Mouse (Mus musculus) ES-E14 (cell line): ENCODE results near the gene Rpp14. TPM values are rescaled to one million over a fixed set of nuclear protein-coding genes. Genes with fewer than 3 reads are reported as not detected.

Experiments
- DNase-seq: peaks from one replicate; pipeline ENCODE4 v3.0.0-alpha.2; 2013; ENCODE audit warnings: low read depth, low spot score
- H3K27ac ChIP-seq: 2 replicates; pipeline ENCODE4 v1.5.1; 2012; ENCODE audit warnings: low read depth, mild to moderate bottlenecking, low read length, moderate library complexity, mixed read lengths; ENCODE audit not compliant: poor library complexity, insufficient read depth, severe bottlenecking
- H3K36me3 ChIP-seq: 2 replicates; pipeline ENCODE4 v1.6.1; 2012; ENCODE audit warnings: mild to moderate bottlenecking, low read length, moderate library complexity, mixed read lengths; ENCODE audit not compliant: control insufficient read depth, poor library complexity, insufficient read depth, severe bottlenecking
- H3K4me1 ChIP-seq, 2 experiments: fragments of 150-350 bp in 1 of 2; sonication (generic) in 1 of 2; 2 replicates each; pipeline ENCODE4 v1.6.1; 2012; ENCODE audit warnings: low read length in 2 of 2, mild to moderate bottlenecking in 1 of 2, mixed read lengths in 1 of 2; ENCODE audit not compliant: control insufficient read depth in 2 of 2, insufficient read depth in 2 of 2, poor library complexity in 1 of 2
- H3K4me3 ChIP-seq, 2 experiments: fragments of 150-350 bp in 1 of 2; sonication (generic) in 1 of 2; 2 replicates each; pipeline ENCODE4 v1.5.1; 2012; ENCODE audit warnings: low read length in 2 of 2, low read depth in 1 of 2, mild to moderate bottlenecking in 1 of 2, mixed read lengths in 1 of 2; ENCODE audit not compliant: insufficient read depth in 1 of 2, poor library complexity in 1 of 2, severe bottlenecking in 1 of 2
- H3K9ac ChIP-seq: 2 replicates; pipeline ENCODE4 v1.6.1; 2012; ENCODE audit warnings: low read depth, mild to moderate bottlenecking, low read length, mixed read lengths; ENCODE audit not compliant: poor library complexity, insufficient read depth, severe bottlenecking
- H3K9me3 ChIP-seq: fragments of 150-350 bp; sonication (generic); 2 replicates; pipeline ENCODE4 v1.6.1; 2012; ENCODE audit warnings: low read depth, mild to moderate bottlenecking, low read length; ENCODE audit not compliant: control insufficient read depth, insufficient read depth
- CHD2 ChIP-seq: IDR thresholded peaks from 2 replicates; pipeline ENCODE4 v1.6.1; 2014; ENCODE audit warnings: mild to moderate bottlenecking, low read depth, low read length, inconsistent platforms
- HCFC1 ChIP-seq: IDR thresholded peaks from 2 replicates; pipeline ENCODE4 v1.6.1; 2012; ENCODE audit warnings: low read length, inconsistent platforms, borderline replicate concordance; ENCODE audit not compliant: insufficient read depth
- MAFK ChIP-seq: IDR thresholded peaks from 2 replicates; pipeline ENCODE4 v1.6.1; 2014; ENCODE audit warnings: mild to moderate bottlenecking, low read depth, low read length, inconsistent platforms; ENCODE audit not compliant: insufficient read depth
- ZC3H11A ChIP-seq: IDR thresholded peaks from 2 replicates; pipeline ENCODE4 v1.6.1; 2012; ENCODE audit warnings: low read depth, mild to moderate bottlenecking, inconsistent platforms, low read length, borderline replicate concordance
- ZNF384 ChIP-seq: IDR thresholded peaks from 2 replicates; pipeline ENCODE4 v1.6.1; 2012; ENCODE audit warnings: low read depth, low read length, inconsistent platforms
- in situ Hi-C, 2 experiments: fragments of 600-800 bp; cut with MboI; formaldehyde crosslinking; loops; one replicate each; pipeline ENCODE4 v1.15.1; 2025; ENCODE audit warnings: low sequenced_read_pairs in 2 of 2, inconsistent platforms in 1 of 2; ENCODE audit not compliant: unreplicated experiment in 2 of 2
- total RNA-seq: library from RNA; depleted of rRNA; stranded (reverse); fragments of 300-350 nt; gene quantifications from 2 replicates; pipeline ENCODE4 v1.2.3, GENCODE M21; 2012

The Rpp14 gene
- total RNA-seq, 1 experiment: 28.3 TPM

DNA sequence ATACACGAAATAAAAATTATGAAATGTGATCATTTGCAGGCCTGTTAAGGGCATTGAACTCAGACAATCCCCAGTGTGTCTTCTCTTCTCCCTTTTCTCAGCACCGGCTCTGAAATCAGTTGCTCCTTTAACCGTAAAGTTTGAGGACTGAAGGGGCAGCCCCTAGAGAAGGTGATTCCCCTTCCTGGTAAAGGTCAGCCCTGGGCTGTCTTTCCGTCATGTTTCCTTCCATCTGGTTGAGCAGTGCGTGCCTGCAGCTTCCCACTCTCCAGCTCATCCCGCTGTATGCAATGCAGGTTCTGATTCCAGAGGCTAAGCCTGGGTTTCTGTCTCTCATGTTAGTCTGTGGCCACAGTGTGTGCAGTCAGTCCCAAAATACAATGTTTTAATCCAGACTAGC, 35.4 kb upstream of the Rpp14 start:
- H3K4me1 ChIP-seq: peaks cover 0 to under 1% of the 10 kb centered on the region in 2 experiments; a peak in 1 of 4 replicates
- no peak overlapping the region for H3K27ac ChIP-seq
- H3K9ac ChIP-seq: no peak overlapping the region
- in situ Hi-C loops: loop anchor here in 1 of 2 experiments (5.0 kb wide), 1 partner anchor 77 kb away; no protein-coding TSS in a partner anchor
- TF ChIP-seq ZC3H11A (no peak), ZNF384 (no peak), CHD2 (no peak), MAFK (no peak), HCFC1 (no peak)
- DNase-seq: no peak
- peaks cover 5% of the 10 kb centered on the region; the same call in 1 of the 2 replicates for H3K36me3 ChIP-seq
- H3K4me3 ChIP-seq: no peak overlapping the region
- H3K9me3 ChIP-seq: no peaks in the 10 kb centered on the region

DNA sequence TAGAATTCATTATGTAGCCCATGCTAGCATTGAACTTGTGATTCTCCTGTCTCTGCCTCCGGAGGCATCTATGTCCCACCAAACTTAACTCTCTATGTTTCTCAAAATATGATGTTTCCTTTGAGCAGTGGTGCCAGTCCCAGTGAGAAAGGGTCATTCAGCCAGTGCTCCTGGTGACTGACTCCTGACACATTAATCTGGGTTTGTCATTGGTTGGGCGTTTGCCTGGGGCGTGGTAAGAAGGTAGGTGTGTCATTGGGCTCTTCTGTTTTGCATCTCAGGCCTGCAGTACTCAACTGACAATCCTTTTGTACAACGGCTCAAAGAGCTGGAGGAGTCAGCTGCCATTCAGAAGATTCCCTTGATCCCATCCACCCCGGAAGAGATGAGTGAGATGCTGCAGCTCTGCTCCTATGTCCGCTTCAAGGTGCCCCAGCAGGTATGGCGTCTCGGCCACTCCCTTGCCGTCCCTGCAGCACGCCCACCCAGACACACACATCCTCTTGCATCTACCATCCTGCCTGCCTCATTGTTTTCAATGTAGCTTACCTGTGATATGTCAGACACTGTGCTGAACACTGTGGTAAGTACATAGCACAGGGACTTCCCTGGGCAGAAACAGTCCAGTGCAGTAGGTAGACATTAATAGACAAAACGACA, 34.9 kb upstream of the Rpp14 start:
- Histone ChIP-seq H3K9me3 (no peaks in the 10 kb centered on the region), H3K4me1 (peaks cover 0 to 5% of the 10 kb centered on the region in 2 experiments; a peak in 1 of 4 replicates), H3K36me3 (peaks cover 5% of the 10 kb centered on the region; the same call in 1 of the 2 replicates), H3K4me3 (no peak overlapping the region), H3K9ac (no peak overlapping the region), H3K27ac (no peak overlapping the region)
- no peak for TF ChIP-seq ZNF384
- TF ChIP-seq MAFK: no peak
- no peak for TF ChIP-seq HCFC1
- TF ChIP-seq ZC3H11A: no peak
- no peak for TF ChIP-seq CHD2
- in situ Hi-C loops: no loop called here
- DNase-seq: peak; percentile 24

DNA sequence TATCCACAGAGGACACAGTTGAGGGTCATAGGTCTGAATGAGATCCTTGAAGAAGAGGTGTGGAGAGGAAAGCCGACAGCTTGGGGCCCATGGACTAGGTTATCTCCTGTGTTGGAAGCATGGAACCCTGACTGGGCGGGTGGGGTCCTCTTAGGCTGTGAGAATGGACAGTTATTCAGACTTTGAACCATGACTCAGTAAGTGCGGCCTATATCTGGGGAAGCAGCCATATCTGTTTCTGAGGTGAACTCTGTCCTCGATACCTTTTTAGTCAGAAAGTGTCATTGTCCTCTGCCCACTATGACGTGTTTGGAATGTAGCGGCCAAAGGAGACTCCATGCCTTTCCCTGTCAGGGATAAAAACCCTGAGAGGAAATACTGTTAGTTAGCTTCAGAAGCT, 33.3 kb upstream of the Rpp14 start:
- H3K27ac ChIP-seq: no peak overlapping the region
- H3K9ac ChIP-seq: no peak overlapping the region
- no peaks in the 10 kb centered on the region for H3K9me3 ChIP-seq
- H3K36me3 ChIP-seq: peaks cover 5% of the 10 kb centered on the region; the same call in 1 of the 2 replicates
- TF ChIP-seq ZC3H11A (no peak), HCFC1 (no peak), CHD2 (no peak), ZNF384 (no peak), MAFK (no peak)
- H3K4me1 ChIP-seq: peaks cover 3 to 8% of the 10 kb centered on the region in 2 experiments; a peak in 3 of 4 replicates
- in situ Hi-C loops: no loop called here
- DNase-seq: no peak
- H3K4me3 ChIP-seq: no peak overlapping the region

- in situ Hi-C loops: no loop called here
- Histone ChIP-seq H3K9me3 (no peaks in the 10 kb centered on the region), H3K4me3 (no peak overlapping the region), H3K9ac (no peak overlapping the region), H3K27ac (no peak overlapping the region), H3K36me3 (peaks cover 5% of the 10 kb centered on the region; the same call in 1 of the 2 replicates), H3K4me1 (peaks cover 9 to 19% of the 10 kb centered on the region in 2 experiments)
- TF ChIP-seq MAFK (no peak), ZNF384 (no peak), HCFC1 (no peak), CHD2 (no peak), ZC3H11A (no peak)
- DNase-seq: no peak
Measured at GRCm38 (mm10) chr14:8049334-8049733, 30.8 kb upstream of the Rpp14 start.
